25 mouse cellular contexts compared by ENCODE assay signal in genomic region chr2:27777756-27778155, GRCm38 (mm10).
DNase-seq lines count a peak whose midpoint lies in the region; ATAC-seq and TF ChIP-seq lines count a peak whose summit lies in the region.
"Had no signal": no experiment of that assay in that cellular context is flagged by ENCODE, and none has a peak within 500 bp of the region (broad histone marks: within the 10 kb centered on the region; RNA-seq: fewer than 3 reads in every experiment).

No protein-coding gene starts in this region.

- H3K4me3 ChIP-seq in liver, postnatal 0 days (ENCODE audit: low read depth, low read length) = no peak overlapping the region
- no peak overlapping the region for H3K4me3 ChIP-seq in liver, embryonic 11.5 days (ENCODE audit: low read depth, low read length)
- no peak overlapping the region for H3K4me3 ChIP-seq in lung, embryonic 15.5 days
- no peak overlapping the region for H3K4me3 ChIP-seq in lung, postnatal 0 days (ENCODE audit: low read depth, low read length)
- no peak overlapping the region for H3K4me3 ChIP-seq in embryonic facial prominence, embryonic 10.5 days
- H3K4me3 ChIP-seq: embryonic facial prominence, embryonic 13.5 days; embryonic facial prominence, embryonic 15.5 days; erythroblast, embryonic 14.5 days; forebrain, embryonic 10.5 days; forebrain, embryonic 12.5 days had no signal

- no peak overlapping the region for H3K9ac ChIP-seq in liver, postnatal 0 days (replicated peaks)
- no peak overlapping the region for H3K9ac ChIP-seq in liver, embryonic 11.5 days (ENCODE audit: low read depth, low read length)
- H3K9ac ChIP-seq in lung, embryonic 15.5 days = no peak overlapping the region
- H3K9ac ChIP-seq in lung, postnatal 0 days (replicated peaks; ENCODE audit: low read depth) = no peak overlapping the region
- H3K9ac ChIP-seq: embryonic facial prominence, embryonic 13.5 days; embryonic facial prominence, embryonic 15.5 days; forebrain, embryonic 12.5 days had no signal

- no peaks in the 10 kb centered on the region for H3K36me3 ChIP-seq in liver, postnatal 0 days (replicated peaks; ENCODE audit: insufficient read depth, low read length)
- no peaks in the 10 kb centered on the region for H3K36me3 ChIP-seq in liver, embryonic 11.5 days (ENCODE audit: control insufficient read depth, insufficient read depth, low read length)
- no peaks in the 10 kb centered on the region for H3K36me3 ChIP-seq in lung, embryonic 15.5 days
- H3K36me3 ChIP-seq in lung, postnatal 0 days (ENCODE audit: insufficient read depth, low read length) = no peaks in the 10 kb centered on the region
- H3K36me3 ChIP-seq in embryonic facial prominence, embryonic 10.5 days (replicated peaks) = no peaks in the 10 kb centered on the region
- H3K36me3 ChIP-seq: embryonic facial prominence, embryonic 13.5 days; embryonic facial prominence, embryonic 15.5 days; forebrain, embryonic 10.5 days; forebrain, embryonic 12.5 days; G1E had no signal

- WGBS in liver, postnatal 0 days (ENCODE audit: insufficient replicate concordance) = 32% methylated on average over 2 of the region's 2 CpGs
- WGBS in liver, embryonic 11.5 days = 70% methylated on average over 2 of the region's 2 CpGs
- WGBS in lung, embryonic 15.5 days = 59% methylated on average over 2 of the region's 2 CpGs
- WGBS in lung, postnatal 0 days = 46% methylated on average over 2 of the region's 2 CpGs
- WGBS in embryonic facial prominence, embryonic 10.5 days = 80% methylated on average over 2 of the region's 2 CpGs

- H3K27me3 ChIP-seq in liver, postnatal 0 days (ENCODE audit: insufficient read depth, low read length) = no peaks in the 10 kb centered on the region
- H3K27me3 ChIP-seq in liver, embryonic 11.5 days (replicated peaks; ENCODE audit: control insufficient read depth, insufficient read depth, low read length) = no peaks in the 10 kb centered on the region
- H3K27me3 ChIP-seq in lung, embryonic 15.5 days = no peaks in the 10 kb centered on the region
- H3K27me3 ChIP-seq in lung, postnatal 0 days (replicated peaks; ENCODE audit: insufficient read depth, low read length) = no peaks in the 10 kb centered on the region
- no peaks in the 10 kb centered on the region for H3K27me3 ChIP-seq in embryonic facial prominence, embryonic 10.5 days (replicated peaks; ENCODE audit: low read depth, poor library complexity, severe bottlenecking)
- H3K27me3 ChIP-seq: embryonic facial prominence, embryonic 13.5 days; embryonic facial prominence, embryonic 15.5 days; forebrain, embryonic 12.5 days; Patski had no signal

- no peak overlapping the region for H3K4me2 ChIP-seq in liver, postnatal 0 days (ENCODE audit: low read depth, low read length)
- no peak overlapping the region for H3K4me2 ChIP-seq in liver, embryonic 11.5 days
- H3K4me2 ChIP-seq in lung, embryonic 15.5 days = no peak overlapping the region
- no peak overlapping the region for H3K4me2 ChIP-seq in lung, postnatal 0 days (replicated peaks; ENCODE audit: low read depth, low read length)
- H3K4me2 ChIP-seq: embryonic facial prominence, embryonic 13.5 days; embryonic facial prominence, embryonic 15.5 days; forebrain, embryonic 12.5 days had no signal

- no peak for TF ChIP-seq EP300 in liver, postnatal 0 days (IDR thresholded peaks at IDR 0.05; ENCODE audit: low read depth)
- TF ChIP-seq EP300 in lung, postnatal 0 days (IDR thresholded peaks at IDR 0.05) = no peak

- no peaks in the 10 kb centered on the region for H3K9me3 ChIP-seq in liver, postnatal 0 days (ENCODE audit: low read length)
- H3K9me3 ChIP-seq in liver, embryonic 11.5 days (ENCODE audit: control insufficient read depth, low read length) = no peaks in the 10 kb centered on the region
- no peaks in the 10 kb centered on the region for H3K9me3 ChIP-seq in lung, embryonic 15.5 days
- no peaks in the 10 kb centered on the region for H3K9me3 ChIP-seq in lung, postnatal 0 days (ENCODE audit: low read length)
- no peaks in the 10 kb centered on the region for H3K9me3 ChIP-seq in embryonic facial prominence, embryonic 10.5 days
- H3K9me3 ChIP-seq: embryonic facial prominence, embryonic 13.5 days; embryonic facial prominence, embryonic 15.5 days; forebrain, embryonic 10.5 days; forebrain, embryonic 12.5 days; G1E had no signal

- ATAC-seq in liver, postnatal 0 days = peak; percentile 18; the same call in 1 of the 2 replicates
- ATAC-seq in liver, embryonic 11.5 days (replicated peaks; ENCODE audit: low FRiP score) = no peak
- peak; percentile 52 for ATAC-seq in lung, embryonic 15.5 days (ENCODE audit: borderline replicate concordance, extremely low read depth, low FRiP score, low TSS enrichment)
- ATAC-seq in lung, postnatal 0 days = peak; percentile 17
- ATAC-seq: activated CD4-positive, CD25-positive, alpha-beta regulatory T cell, adult 4 months; CD4-positive, CD25-positive, alpha-beta regulatory T cell, adult 4 months; forebrain, embryonic 14.5 days; Patski had no signal

- H3K27ac ChIP-seq in liver, postnatal 0 days (ENCODE audit: low read depth) = no peak overlapping the region
- H3K27ac ChIP-seq in liver, embryonic 11.5 days (ENCODE audit: low read depth, low read length) = no peak overlapping the region
- peak overlapping the region; percentile 56 for H3K27ac ChIP-seq in lung, embryonic 15.5 days
- H3K27ac ChIP-seq in lung, postnatal 0 days (ENCODE audit: low read length) = no peak overlapping the region
- H3K27ac ChIP-seq in embryonic facial prominence, embryonic 10.5 days (replicated peaks) = peak overlapping the region; percentile 2; the same call in 1 of the 2 replicates
- H3K27ac ChIP-seq: embryonic facial prominence, embryonic 13.5 days; embryonic facial prominence, embryonic 15.5 days; forebrain, embryonic 10.5 days; forebrain, embryonic 12.5 days had no signal

- H3K4me1 ChIP-seq in liver, postnatal 0 days (ENCODE audit: insufficient read depth) = 0 out of 2 replicates have a peak, but pooled peaks cover 11% of the 10 kb centered on the region
- H3K4me1 ChIP-seq in liver, embryonic 11.5 days (replicated peaks; ENCODE audit: control insufficient read depth, insufficient read depth, low read length) = no peaks in the 10 kb centered on the region
- H3K4me1 ChIP-seq in lung, embryonic 15.5 days = peaks cover 57% of the 10 kb centered on the region
- H3K4me1 ChIP-seq in lung, postnatal 0 days (ENCODE audit: insufficient read depth, low read depth, low read length) = 0 out of 2 replicates have a peak, but pooled peaks cover 5% of the 10 kb centered on the region
- peaks cover 39% of the 10 kb centered on the region for H3K4me1 ChIP-seq in embryonic facial prominence, embryonic 10.5 days
- H3K4me1 ChIP-seq: forebrain, embryonic 12.5 days had no signal

- no peak for TF ChIP-seq CTCF in liver, postnatal 0 days (IDR thresholded peaks at IDR 0.05; ENCODE audit: low read depth)
- no peak for TF ChIP-seq CTCF in lung, postnatal 0 days (IDR thresholded peaks at IDR 0.05)

- no peak for DNase-seq in liver, postnatal 0 days
- no peak for DNase-seq in liver, embryonic 11.5 days (ENCODE audit: low spot score)
- DNase-seq in lung, postnatal 10 days = no peak
- DNase-seq in lung, postnatal 0 days (ENCODE audit: low spot score) = peak; percentile 54
- DNase-seq in lung, postnatal 25 days (ENCODE audit: low spot score) = no peak
- no peak for DNase-seq in embryonic facial prominence, embryonic 10.5 days (ENCODE audit: low spot score)
- DNase-seq: adrenal gland, adult 8-10 months; adrenal gland, postnatal 14 days; adrenal gland, postnatal 36 days; B cell, adult 2 months; cerebellum, adult 11-12 months; cerebellum, adult 2 months; cerebellum, adult 9-10 months; cerebellum, postnatal 25 days had no signal

Comparison
In these comparisons a context has a peak if more than half of its experiments do, and no peak if none do; other contexts are left out.
1. H3K27ac ChIP-seq: peak in lung, embryonic 15.5 days (single experiment) and embryonic facial prominence, embryonic 10.5 days (single experiment); none in liver, postnatal 0 days (single experiment), liver, embryonic 11.5 days (single experiment) and lung, postnatal 0 days (single experiment).